Mouse (Mus musculus) E14TG2a.4 (cell line): Measurements from ENCODE around the gene Parp6.

Experiments used
- CTCF ChIP-seq: conservative IDR thresholded peaks from 2 replicates; pipeline ENCODE4 v1.5.1; 2014; ENCODE audit warnings: low read length
- NANOG ChIP-seq: IDR thresholded peaks from 2 replicates; pipeline ENCODE4 v1.6.1; 2014; ENCODE audit warnings: borderline replicate concordance, low read length, mixed read lengths

GRCm38 (mm10) chr9:59656635-59657617 lies 39.8 kb downstream of the Parp6 start:
- TF ChIP-seq CTCF: 0 out of 2 replicates have a peak, but pooled peaks have one; percentile 7
- no peak for TF ChIP-seq NANOG
